Mouse (Mus musculus): ENCODE results near the gene Exd2.

GRCm38 (mm10) chr12:80527727-80528389 lies 65.0 kb downstream of the Exd2 start:
- TF ChIP-seq CTCF (IDR thresholded peaks at IDR 0.05; ENCODE audit: borderline replicate concordance, extremely low read depth, insufficient read depth, insufficient read length) (no peak), POLR2A (IDR thresholded peaks at IDR 0.05; ENCODE audit: borderline replicate concordance, extremely low read depth, insufficient read depth, insufficient read length, poor library complexity, severe bottlenecking) (no peak)

Data from brain, embryonic 14.5 days (tissue).